Mouse (Mus musculus) left cerebral cortex, postnatal 14 days (tissue): ENCODE results near the gene Opn3. TPM values are rescaled to one million over a fixed set of nuclear protein-coding genes. Genes with fewer than 3 reads are reported as not detected.
A peak's percentile ranks its signal among the peaks of the same experiment; 100 is the strongest.

Experiments used
- DNase-seq, 2 experiments: peaks; one replicate each; pipeline ENCODE4 v3.0.0; 2021 to 2022; ENCODE audit warnings: low spot score in 2 of 2, mixed read lengths in 1 of 2
- intact Hi-C: fragments of 180-260 bp; cut with DNase I; formaldehyde crosslinking; loops from one replicate; pipeline ENCODE4 v1.15.1; 2025
- total RNA-seq, 2 experiments: library from RNA; stranded (reverse); gene quantifications; 2 replicates each; pipeline ENCODE4 v1.2.3; 2021

Gene Opn3
- total RNA-seq, 2 experiments from 2014 or later, result 12.7 to 14.5 TPM

- DNase-seq, result no peak
- intact Hi-C loops, result loop anchor here (5.0 kb wide), 2 partner anchors 42 to 617 kb away; partner anchors contain the start of gene Fh1
Observed at GRCm38 (mm10) chr1:175669456-175669855, 23.1 kb downstream of the Opn3 start.

DNA sequence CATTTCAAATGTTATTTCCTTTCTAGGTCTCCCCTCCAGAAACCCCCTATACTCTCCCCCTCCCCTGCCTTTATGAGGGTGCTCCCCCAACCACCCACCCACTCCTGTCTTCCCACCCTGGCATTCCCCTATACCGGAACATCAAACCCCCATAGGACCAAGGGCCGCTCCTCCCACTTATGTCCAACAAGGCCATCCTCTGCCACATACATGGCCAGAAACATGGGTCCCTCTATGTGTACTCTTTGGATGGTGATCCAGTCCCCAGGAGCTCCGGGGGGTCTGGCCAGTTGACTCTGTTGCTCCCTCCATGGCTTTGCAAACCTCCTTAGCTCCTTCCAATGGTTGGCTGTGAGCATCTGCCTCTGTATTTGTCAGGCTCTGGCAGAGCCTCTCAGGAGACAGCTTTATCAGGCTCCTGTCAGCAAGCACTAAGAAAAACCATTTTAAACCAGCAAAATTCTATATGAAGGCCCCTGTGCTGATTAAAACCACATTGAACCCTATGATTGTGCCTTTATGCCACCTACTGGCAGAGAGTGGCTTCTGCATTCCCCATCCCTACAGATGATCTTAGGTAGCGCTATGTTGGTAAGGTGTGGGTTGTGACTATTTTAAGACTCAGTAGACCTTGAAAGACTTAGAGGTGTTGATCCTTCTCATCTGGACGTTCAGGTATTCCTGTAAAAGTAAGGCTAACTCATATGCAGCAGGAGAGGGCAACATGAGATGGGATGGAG, 23.7 kb downstream of the Opn3 start:
- intact Hi-C loops, result loop anchor here (5.0 kb wide), 2 partner anchors 42 to 617 kb away; partner anchors contain the start of gene Fh1
- peak; percentile 54 to 58 for DNase-seq

DNA sequence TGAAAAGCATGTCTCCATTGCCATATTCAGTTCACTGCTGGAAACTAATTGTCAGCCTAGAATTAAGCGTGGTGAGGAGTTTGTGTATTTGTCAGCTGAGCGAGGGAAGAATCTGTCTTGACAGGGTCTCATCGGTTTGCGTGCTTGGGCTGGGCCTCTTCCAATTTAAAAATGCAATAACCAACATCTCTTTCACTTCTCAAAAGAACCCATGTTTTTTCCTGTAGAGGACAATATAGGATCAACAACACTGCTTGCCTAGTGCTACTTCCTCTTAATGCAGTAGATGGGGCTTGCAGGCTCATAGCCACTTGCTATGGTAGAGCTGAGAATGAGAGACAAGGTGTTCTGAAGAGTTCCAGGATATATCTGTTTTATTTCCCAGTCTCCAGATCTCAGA, 32.7 kb downstream of the Opn3 start:
- intact Hi-C loops, result no loop called here

GRCm38 (mm10) chr1:175648615-175649014, 44.0 kb downstream of the Opn3 start:
- intact Hi-C loops, result no loop called here
- no peak for DNase-seq

More for the DNA sequence above, 32.7 kb downstream of the Opn3 start:
- no peak for DNase-seq

GRCm38 (mm10) chr1:175646952-175647351, 45.6 kb downstream of the Opn3 start:
- intact Hi-C loops, result no loop called here
- no peak for DNase-seq

GRCm38 (mm10) chr1:175643496-175644265, 48.9 kb downstream of the Opn3 start:
- DNase-seq, result no peak
- intact Hi-C loops, result no loop called here

DNA sequence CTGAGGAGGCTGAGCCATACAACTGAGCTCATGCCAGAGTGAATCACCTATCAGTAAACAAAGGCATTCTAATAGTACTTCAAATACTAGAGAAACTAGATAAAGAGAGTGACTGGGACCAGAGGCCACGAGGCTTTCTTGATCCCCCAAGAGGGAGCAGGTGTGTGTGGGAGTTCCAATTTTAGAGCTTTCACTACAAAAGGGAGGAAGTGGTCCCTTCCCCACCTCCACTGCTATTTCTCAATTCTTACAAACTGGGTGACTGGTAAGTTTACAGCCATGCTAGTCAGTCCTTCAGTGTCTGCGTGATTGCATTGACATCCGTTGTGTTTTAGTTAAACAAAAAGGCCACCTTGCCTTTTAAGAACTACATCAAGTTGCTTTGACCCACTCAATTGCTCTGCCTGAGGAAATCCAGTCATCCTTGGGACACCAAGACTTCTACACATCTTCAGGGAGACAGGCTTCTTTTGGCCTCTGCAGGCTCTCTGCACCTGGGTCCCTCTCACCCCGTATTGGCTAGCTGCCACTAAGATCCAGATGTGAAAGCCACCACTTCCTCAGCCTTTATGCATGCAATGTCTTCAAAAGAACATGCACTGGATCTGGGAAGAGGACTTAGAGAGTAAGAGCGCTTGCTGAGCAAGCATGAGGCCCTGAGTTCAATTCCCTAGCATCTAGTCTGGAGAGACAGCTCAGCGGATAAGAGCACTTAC, 52.0 kb downstream of the Opn3 start:
- no peak for DNase-seq
- intact Hi-C loops, result no loop called here

- intact Hi-C loops, result no loop called here
- DNase-seq, result no peak
Observed at GRCm38 (mm10) chr1:175639072-175639471, 53.5 kb downstream of the Opn3 start.

- intact Hi-C loops, result no loop called here
- no peak for DNase-seq
Observed at GRCm38 (mm10) chr1:175637677-175638076, 54.9 kb downstream of the Opn3 start.

DNA sequence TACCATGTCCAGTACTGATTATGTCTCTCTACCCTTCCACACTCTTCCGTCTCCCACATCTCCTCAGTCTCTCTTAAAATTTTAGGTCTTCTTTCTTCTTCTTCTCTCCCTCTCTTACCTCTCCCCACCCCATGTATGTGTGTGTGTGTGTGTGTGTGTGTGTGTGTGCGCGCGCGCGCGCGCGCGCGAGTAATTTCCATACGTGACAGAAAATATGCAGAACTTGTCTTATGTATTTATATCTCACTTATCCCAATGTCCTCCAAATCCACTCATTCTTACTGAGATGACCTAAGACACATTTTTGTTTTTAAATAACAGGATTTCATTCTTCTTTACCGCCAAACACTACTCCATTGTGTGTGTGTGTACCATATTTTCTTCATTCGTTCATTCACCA, 60.1 kb downstream of the Opn3 start:
- no peak for DNase-seq
- intact Hi-C loops, result no loop called here

DNA sequence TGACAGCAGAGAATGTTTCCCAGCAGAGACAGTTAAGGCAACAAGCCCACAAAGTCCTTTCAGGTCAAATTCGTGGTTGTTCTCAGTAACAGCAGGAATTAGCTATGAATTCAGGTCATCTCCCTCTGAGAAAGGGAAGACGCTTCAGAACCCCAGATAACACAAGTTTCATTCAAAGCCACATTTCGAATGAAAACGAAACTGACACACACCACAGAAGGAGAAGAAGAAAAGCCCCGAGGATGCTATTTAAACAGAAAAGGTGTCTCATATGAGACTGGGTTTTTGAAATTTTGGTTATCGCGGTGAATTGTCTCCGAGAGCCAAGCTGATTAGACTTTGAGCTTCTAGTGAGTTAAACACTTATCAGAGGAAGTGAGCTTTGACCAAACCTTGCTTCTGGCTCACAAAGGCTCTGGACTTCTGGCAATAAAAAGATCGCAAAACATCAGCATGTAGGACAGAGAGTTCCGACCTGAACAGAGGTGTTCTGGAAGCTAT, 60.8 kb downstream of the Opn3 start:
- intact Hi-C loops, result no loop called here
- no peak for DNase-seq

DNA sequence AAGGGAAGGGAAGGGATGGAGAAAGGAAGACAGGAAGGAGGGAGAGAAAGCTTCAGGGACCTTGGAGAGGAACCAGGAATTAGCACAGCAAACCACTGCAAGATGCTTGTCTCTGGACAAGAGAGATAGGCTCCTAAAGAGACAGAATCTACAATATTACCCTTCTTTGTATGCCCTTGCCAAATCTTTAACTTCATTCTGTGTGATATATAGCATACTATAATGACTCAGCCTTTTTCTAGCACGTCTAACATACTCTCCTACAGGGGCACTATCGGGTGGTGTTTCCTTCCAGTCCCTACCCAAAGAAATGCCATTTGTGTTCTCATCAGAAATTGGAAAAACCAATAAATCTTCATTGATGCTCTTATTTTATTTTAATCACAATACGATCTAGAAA, 61.5 kb downstream of the Opn3 start:
- intact Hi-C loops, result no loop called here
- no peak for DNase-seq

DNA sequence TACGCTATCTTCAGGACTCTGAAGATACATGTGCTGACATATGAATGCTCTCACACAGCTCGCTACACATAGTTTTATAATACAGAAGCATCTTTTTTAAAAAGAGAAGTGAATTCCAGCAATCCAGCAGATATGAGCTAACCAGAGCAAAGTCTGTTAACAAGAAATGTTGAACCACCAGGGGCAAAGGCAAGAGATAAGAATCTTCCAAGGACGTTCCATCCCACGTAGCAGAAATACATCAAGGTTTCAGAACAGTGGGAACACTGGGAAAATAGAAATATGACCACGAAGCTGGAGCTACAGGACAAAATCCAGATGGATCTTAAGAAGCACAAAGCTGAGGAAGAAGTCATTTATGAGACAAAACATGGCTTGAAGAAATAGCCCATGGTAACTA, 62.2 kb downstream of the Opn3 start:
- intact Hi-C loops, result no loop called here
- no peak for DNase-seq

- intact Hi-C loops, result loop anchor here (5.0 kb wide), 1 partner anchor 38 kb away; no protein-coding TSS in a partner anchor
Observed at GRCm38 (mm10) chr1:175629248-175629647, 63.3 kb downstream of the Opn3 start.

GRCm38 (mm10) chr1:175625990-175626692, 66.4 kb downstream of the Opn3 start:
- DNase-seq, result peak; percentile 39 to 44
- intact Hi-C loops, result loop anchor here (2.0 to 5.0 kb wide), 2 partner anchors 41 to 297 kb away; no protein-coding TSS in a partner anchor

More at GRCm38 (mm10) chr1:175629248-175629647, 63.3 kb downstream of the Opn3 start:
- DNase-seq, result no peak

DNA sequence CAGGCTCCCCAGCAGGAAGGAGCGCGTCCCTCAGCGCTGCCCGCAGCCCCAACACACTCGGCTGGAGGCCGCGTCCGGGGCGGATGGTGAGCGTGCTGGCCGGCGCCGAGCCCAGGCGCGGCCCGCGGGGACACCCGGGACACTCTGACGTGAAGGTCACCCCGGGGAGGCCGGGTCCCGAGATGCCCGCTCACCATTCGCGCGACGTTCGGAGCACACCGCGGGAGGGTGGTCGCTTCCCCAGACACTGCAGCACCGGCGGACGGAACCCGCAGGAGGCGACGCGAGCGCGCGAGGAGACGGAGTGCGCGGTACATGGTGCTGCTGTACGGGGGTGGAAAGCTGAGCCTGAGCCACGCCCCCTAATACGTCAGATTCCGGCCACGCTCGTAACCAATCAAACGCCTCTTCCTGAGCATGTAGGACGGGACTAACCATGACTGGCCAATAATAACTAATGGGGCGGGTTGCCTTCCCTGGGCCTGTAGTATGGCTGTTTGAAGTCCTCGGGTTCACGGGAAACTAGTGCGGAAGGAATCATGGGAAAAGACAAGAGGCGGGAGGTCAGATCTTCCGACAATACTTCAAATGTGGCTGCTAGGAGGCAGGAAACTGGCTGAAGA, 67.2 kb downstream of the Opn3 start, which contains the start of gene Fh1:
TSS of gene Fh1 (minus strand) at position 379 of the 623 bp plus-strand sequence.
- DNase-seq, result peak; percentile 97 to 98
- intact Hi-C loops, result loop anchor here (5.0 kb wide), 1 partner anchor 42 kb away; no protein-coding TSS in a partner anchor

DNA sequence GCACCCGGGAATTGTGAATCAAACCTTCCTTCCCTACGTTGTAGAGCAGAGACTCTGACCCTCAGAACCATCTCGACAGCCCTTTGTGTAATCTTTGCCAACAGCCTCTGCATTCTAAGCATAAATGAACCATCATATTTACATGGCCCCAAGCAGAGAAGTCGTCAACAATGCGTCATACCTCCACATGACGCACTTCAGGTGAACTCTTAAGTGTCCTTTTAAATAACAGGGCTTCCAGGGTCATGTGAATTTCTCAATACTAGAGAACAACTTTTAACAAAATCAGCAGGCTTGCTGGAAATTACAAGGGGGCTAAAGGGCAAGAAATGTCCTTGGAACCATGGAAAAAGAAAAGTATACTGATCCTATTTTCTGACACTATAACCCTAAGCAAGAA, 68.9 kb downstream of the Opn3 start:
- intact Hi-C loops, result no loop called here
- DNase-seq, result no peak

DNA sequence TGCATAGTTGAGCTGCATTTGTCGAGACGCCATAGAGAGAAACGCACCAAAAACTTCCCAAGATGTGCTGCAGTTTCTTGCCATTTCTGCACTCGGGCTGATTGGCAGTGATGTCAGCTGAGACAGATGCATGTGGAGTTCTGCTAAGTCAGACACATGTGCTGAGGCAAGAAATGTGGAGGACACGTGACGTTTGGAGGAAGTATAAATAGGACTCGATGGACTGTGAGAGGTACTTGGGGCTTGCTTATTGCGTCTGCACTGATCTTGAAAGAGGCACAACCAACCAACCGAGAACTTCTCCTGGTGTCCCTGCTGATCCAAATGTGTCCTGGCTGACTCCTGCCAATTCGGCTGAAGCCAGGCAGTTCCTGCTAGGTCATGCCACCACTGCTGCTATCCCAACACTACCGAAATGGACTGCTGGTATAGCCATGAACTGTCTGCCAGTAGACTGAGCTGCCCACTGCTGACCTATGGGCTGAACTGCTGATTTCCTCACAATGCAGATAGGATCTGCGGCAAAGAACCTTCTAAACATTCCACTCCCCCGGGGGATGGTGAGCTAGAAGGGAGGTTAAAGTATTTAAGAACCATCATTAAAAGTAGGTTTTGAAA, 72.7 kb downstream of the Opn3 start, which contains the start of gene Kmo:
TSS of gene Kmo (plus strand) at position 568 of the 618 bp plus-strand sequence.
- intact Hi-C loops, result no loop called here
- DNase-seq, result no peak
